Mouse (Mus musculus) neural tube, embryonic 11.5 days (tissue): ENCODE results near the gene Tmem45a2. TPM values are rescaled to one million over a fixed set of nuclear protein-coding genes. Genes with fewer than 3 reads are reported as not detected.

ENCODE experiments used
- ATAC-seq: fragments of 200-750 bp; cut with Nextera tagmentation; 2 replicates; pipeline ENCODE4 v1.8.0; 2017; ENCODE audit warnings: moderate number of reproducible peaks, mild to moderate bottlenecking, moderate TSS enrichment, moderate library complexity; ENCODE audit not compliant: insufficient read depth, low FRiP score, low TSS enrichment
- DNase-seq: peaks from one replicate; pipeline ENCODE4 v3.0.0-alpha.2; 2015; ENCODE audit warnings: low spot score
- H3K27ac ChIP-seq: fragments of 300-500 bp; sonication (generic); 2 replicates; pipeline ENCODE4 v1.5.1; 2014; ENCODE audit warnings: low read depth, mild to moderate bottlenecking, low read length
- H3K27me3 ChIP-seq: fragments of 300-500 bp; sonication (generic); 2 replicates; pipeline ENCODE4 v1.6.1; 2014; ENCODE audit warnings: mild to moderate bottlenecking, low read length, mixed read lengths; ENCODE audit not compliant: control insufficient read depth, insufficient read depth
- H3K36me3 ChIP-seq: fragments of 300-500 bp; sonication (generic); 2 replicates; pipeline ENCODE4 v1.6.1; 2014; ENCODE audit warnings: mild to moderate bottlenecking, low read length, moderate library complexity, mixed read lengths; ENCODE audit not compliant: control insufficient read depth, insufficient read depth
- H3K4me1 ChIP-seq: fragments of 300-500 bp; sonication (generic); 2 replicates; pipeline ENCODE4 v1.6.1; 2014; ENCODE audit warnings: low read length, mixed read lengths; ENCODE audit not compliant: control insufficient read depth, insufficient read depth
- H3K4me2 ChIP-seq: fragments of 300-500 bp; sonication (generic); 2 replicates; pipeline ENCODE4 v1.6.1; 2014; ENCODE audit warnings: low read depth, mild to moderate bottlenecking, moderate library complexity
- H3K4me3 ChIP-seq: fragments of 300-500 bp; sonication (generic); 2 replicates; pipeline ENCODE4 v1.5.1; 2014; ENCODE audit warnings: low read depth, low read length
- H3K9ac ChIP-seq: fragments of 300-500 bp; sonication (generic); 2 replicates; pipeline ENCODE4 v1.6.1; 2014; ENCODE audit warnings: mild to moderate bottlenecking, low read length
- H3K9me3 ChIP-seq: fragments of 300-500 bp; sonication (generic); 2 replicates; pipeline ENCODE4 v1.6.1; 2016; ENCODE audit warnings: low read length; ENCODE audit not compliant: control insufficient read depth
- WGBS: fragments of 180-500 bp; shearing (Covaris S2); extraction: QIAGEN DNeasy Blood & Tissue Kit; methylation state at CpG from one replicate; pipeline ENCODE4 v1.1.7; 2014; 5-methylcytosine and 5-hydroxymethylcytosine counted together
- polyA plus RNA-seq: library from polyadenylated mRNA; unstranded; fragments of >200 nt; fragmentation: Nextera tagmentation; extraction: Ambion mirVana; gene quantifications from 2 replicates; pipeline ENCODE4 v1.2.1, GENCODE M21; 2014

Tmem45a2 gene
- not detected in 2 replicates for polyA plus RNA-seq

DNA sequence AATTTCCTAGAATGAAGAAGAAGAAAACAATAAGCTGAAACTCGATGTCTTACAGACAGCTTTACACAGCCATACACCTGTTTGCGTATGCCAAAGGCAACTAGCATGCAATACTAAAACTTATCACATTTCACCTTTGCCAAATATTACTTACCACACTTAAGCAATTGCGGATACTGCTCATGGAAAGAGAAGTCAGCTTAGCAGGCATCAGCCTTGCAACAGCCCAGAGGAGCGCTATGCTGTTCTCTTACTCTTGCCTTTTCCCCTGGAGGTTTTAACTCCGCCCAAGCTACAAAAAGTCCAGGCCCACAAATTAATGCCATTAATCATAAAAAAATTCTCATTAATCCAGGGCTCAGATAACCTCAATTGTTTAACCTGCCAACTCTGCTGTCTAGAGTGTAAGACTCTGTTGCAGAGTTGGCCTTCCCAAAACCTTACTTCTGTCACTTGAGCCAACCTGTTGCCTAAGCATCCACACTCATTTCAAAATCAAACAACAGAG lies at the start of gene Tmem45a2:
Gene Tmem45a2 (minus strand): TSS at position 241 of the 508 bp plus-strand sequence.
- Histone ChIP-seq H3K4me3 (no peak within 1 kb of the TSS), H3K4me1 (no peaks in the 10 kb centered on the region), H3K27me3 (no peaks in the 10 kb centered on the region), H3K9ac (no peak within 1 kb of the TSS), H3K9me3 (no peaks in the 10 kb centered on the region), H3K27ac (no peak within 1 kb of the TSS), H3K36me3 (no peaks in the 10 kb centered on the region), H3K4me2 (no peak within 1 kb of the TSS)
- 94% methylated on average over 5 of the region's 5 CpGs for WGBS
- DNase-seq: no peak
- ATAC-seq: no peak

DNA sequence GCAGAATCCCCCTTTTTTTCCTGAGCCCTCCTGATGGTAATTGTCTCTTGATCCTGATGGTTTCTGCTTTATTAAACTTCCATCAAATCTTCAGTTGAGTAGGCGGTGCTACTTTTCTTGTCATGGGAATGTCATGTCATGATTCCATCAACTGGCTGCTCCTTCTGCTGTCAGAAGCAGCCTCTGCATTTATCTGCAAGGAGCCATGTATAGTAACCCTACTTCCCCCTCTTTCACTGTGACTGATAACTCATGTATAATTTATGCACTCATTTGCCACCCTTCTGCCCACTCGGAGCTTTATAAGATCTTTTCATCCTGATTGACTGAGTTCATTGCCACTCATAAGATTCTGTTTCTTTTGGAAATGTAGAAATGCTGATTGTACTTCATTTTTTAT lies 46.4 kb upstream of the Tmem45a2 start:
- Histone ChIP-seq H3K36me3 (no peaks in the 10 kb centered on the region), H3K4me3 (no peak overlapping the region), H3K27me3 (no peaks in the 10 kb centered on the region), H3K4me1 (peaks cover 1% of the 10 kb centered on the region; the same call in 1 of the 2 replicates), H3K4me2 (no peak overlapping the region), H3K9ac (no peak overlapping the region), H3K27ac (no peak overlapping the region), H3K9me3 (no peaks in the 10 kb centered on the region)
- no peak for ATAC-seq
- WGBS: 86% methylated on average over 2 of the region's 2 CpGs
- DNase-seq: no peak

DNA sequence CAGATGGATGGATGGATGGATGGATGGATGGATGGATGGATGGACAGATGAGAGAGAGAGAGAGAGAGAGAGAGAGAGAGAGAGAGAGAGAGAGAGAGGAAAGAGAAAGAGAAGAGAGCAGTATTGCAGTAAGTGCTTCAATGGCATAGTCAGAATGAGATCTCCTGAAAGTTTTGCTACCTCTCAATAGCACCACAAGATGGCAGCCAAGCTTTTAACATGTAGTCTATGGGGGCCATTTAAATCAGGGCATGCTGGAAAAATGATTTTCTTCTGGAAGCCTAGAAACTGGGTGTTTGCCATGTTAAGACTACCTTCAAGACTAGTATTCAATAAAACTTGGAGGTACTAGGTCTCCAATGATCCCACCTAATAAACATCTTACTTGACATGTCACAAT lies 44.9 kb upstream of the Tmem45a2 start:
- no peaks in the 10 kb centered on the region for H3K36me3 ChIP-seq
- no peak overlapping the region for H3K9ac ChIP-seq
- H3K4me2 ChIP-seq: no peak overlapping the region
- no peak overlapping the region for H3K27ac ChIP-seq
- no peaks in the 10 kb centered on the region for H3K27me3 ChIP-seq
- no peak overlapping the region for H3K4me3 ChIP-seq
- DNase-seq: no peak
- H3K9me3 ChIP-seq: no peaks in the 10 kb centered on the region
- ATAC-seq: no peak
- no peaks in the 10 kb centered on the region for H3K4me1 ChIP-seq

DNA sequence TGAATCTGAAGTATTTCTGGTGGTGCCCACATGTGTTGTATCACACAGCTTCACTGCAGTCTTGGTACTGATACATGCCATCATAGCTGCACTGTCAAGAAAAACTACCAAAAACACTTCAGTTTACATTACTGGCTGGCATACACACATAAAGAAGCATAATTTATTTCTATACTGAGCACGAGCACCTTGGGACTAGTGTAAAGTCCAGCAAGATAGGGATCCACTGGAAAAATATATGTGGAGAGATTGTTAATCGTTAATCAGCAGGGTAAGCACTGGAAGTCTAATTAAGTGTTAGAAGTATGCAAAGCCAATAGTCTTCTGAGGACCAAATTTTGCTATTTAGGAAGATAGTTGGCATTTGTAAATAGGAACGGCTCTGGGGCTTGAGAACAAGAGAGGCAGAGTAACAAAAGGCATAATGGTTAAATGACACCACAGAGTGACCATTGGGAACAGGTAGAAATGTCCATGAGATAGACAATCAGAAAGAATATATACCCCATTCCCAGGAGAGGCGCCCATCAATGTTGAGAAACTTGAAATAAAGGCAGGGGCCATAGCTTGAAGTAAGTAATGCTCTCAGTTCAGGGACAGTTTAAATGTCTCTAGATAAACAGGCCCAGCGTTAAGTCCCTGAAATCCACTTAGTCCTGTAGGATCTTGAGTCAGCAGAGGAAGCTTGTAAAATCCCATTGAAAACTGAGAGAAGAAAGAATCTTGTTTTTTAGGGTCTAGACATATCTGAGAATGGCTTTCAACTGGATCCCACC lies 35.2 kb upstream of the Tmem45a2 start:
- DNase-seq (no peak), ATAC-seq (no peak)
- Histone ChIP-seq H3K9me3 (no peaks in the 10 kb centered on the region), H3K4me2 (no peak overlapping the region), H3K4me1 (no peaks in the 10 kb centered on the region), H3K27ac (no peak overlapping the region), H3K9ac (no peak overlapping the region), H3K36me3 (no peaks in the 10 kb centered on the region), H3K4me3 (no peak overlapping the region), H3K27me3 (no peaks in the 10 kb centered on the region)
- 76% methylated on average over 5 of the region's 5 CpGs for WGBS

DNA sequence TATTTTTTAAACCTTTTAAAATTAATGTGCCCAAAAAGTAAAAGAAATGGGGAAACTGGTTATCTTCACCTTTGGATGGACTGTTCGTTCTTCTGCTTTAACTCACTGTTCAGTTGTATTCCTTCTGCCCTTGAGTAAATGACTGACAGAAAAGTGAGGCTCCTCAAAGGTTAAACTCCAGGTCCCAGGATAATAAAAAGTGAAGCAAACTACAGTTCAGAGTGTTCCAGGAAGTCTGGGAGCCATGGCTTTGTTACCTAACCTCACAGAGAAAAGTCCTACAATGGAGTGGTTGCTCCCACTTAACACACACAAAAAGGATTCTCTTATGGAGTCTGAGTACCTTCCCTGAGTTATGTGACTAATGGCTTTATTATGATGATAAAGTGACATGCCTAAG lies 30.0 kb upstream of the Tmem45a2 start:
- no peak for DNase-seq
- H3K9me3 ChIP-seq: no peaks in the 10 kb centered on the region
- no peak overlapping the region for H3K27ac ChIP-seq
- no peaks in the 10 kb centered on the region for H3K36me3 ChIP-seq
- H3K9ac ChIP-seq: no peak overlapping the region
- no peaks in the 10 kb centered on the region for H3K27me3 ChIP-seq
- H3K4me1 ChIP-seq: no peaks in the 10 kb centered on the region
- no peak overlapping the region for H3K4me3 ChIP-seq
- H3K4me2 ChIP-seq: no peak overlapping the region
- no peak for ATAC-seq
- WGBS: 81% methylated on average over 1 of the region's 1 CpGs

DNA sequence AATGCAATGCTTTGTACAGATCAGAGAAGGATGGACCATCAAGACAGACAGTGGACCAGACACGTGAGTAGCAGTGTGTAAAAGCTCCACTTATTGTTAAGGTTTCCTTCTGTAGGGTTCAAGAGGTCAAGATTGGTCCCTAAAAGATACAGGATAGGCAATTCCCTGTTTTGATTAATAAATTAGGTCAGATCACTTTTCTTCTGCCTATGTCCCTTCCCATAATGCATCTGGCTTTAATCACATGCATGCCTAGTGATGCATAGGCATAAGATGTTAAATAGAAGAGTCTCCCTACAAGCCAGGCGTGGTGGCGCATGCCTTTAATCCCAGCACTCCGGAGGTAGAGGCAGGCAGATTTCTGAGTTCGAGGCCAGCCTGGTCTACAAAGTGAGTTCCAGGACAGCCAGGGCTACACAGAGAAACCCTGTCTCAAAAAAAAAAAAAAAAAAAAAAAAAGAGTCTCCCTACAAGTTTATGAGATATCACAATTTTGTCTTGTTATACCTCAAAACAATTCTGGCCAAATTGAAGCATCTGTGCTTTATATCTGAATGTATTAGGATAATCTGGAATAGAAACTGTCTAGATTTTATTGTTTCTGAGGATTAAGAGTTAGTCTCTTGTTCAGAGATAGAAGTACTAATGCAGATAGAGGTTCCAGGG lies 28.5 kb upstream of the Tmem45a2 start:
- Histone ChIP-seq H3K27me3 (no peaks in the 10 kb centered on the region), H3K4me2 (no peak overlapping the region), H3K9me3 (no peaks in the 10 kb centered on the region), H3K36me3 (no peaks in the 10 kb centered on the region), H3K27ac (no peak overlapping the region), H3K4me3 (no peak overlapping the region), H3K9ac (no peak overlapping the region), H3K4me1 (no peaks in the 10 kb centered on the region)
- DNase-seq (no peak), ATAC-seq (no peak)
- 88% methylated on average over 5 of the region's 5 CpGs for WGBS

DNA sequence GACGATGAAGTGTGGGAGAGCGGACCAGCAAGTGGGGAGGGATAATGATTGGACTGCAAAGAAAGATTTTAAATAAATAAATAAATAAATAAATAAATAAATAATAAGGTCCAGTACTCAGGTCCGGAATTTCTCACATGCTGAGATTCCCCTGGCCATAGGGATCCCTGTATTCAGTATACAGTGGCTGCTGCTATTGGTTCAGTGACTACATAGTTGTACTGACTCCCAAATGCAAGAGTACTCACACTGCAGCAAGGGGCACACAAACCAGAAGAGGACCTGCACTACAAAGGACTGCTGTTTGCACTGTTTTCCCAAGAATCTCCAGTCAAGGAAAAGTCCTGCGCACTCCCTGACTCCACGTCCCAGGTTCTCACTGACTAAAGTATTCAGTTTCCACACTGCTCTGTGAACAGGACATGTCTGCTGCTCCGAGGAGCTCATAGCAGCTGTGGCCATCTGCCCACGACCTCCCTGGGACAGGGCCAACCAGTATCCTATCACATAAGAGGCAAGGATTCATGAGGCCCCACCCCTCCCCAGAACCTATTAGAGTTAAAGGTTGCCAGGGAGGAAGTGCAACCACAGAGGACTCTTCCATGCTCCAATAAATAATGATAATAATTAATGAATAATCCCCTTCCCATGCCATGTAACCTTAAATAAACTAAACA lies 27.4 kb upstream of the Tmem45a2 start:
- WGBS: 68% methylated on average over 7 of the region's 7 CpGs
- H3K27ac ChIP-seq: no peak overlapping the region

DNA sequence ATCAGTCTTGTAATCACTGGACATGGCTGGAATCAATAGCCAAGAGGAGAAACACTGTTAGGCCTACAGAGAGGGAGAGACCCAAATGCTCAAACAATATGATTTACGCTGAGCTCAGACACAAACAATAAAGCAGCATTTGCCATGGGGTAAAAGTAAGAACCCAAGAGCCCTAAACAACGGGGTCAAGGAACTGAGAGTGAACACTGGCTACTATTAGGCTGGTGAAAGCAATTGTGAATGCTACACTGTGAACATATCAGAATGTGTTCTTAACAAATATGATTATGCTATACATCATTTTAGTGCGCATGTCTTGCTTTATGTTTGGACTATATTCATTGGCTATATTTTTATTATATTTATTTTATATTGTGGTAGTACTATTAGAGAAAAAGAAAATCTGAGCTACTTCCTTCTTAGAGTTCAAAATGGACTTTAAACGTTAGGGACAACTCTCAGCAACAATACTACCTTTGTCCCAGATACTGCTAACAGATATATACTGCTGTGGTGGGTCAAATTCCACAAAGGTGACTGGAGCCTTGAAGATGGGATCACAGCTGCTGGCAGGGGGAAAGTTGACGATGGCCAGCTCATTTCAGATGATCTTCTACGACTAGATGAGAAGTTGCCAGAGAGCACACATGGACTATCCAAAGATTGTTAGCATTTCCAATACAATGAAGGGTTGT lies 21.9 kb upstream of the Tmem45a2 start:
- Histone ChIP-seq H3K4me3 (no peak overlapping the region), H3K27me3 (no peaks in the 10 kb centered on the region), H3K27ac (no peak overlapping the region), H3K36me3 (no peaks in the 10 kb centered on the region), H3K9me3 (no peaks in the 10 kb centered on the region), H3K9ac (no peak overlapping the region), H3K4me1 (no peaks in the 10 kb centered on the region), H3K4me2 (no peak overlapping the region)
- ATAC-seq: no peak
- no peak for DNase-seq
- 68% methylated on average over 6 of the region's 6 CpGs for WGBS

More for the DNA sequence above, 27.4 kb upstream of the Tmem45a2 start:
- Histone ChIP-seq H3K4me2 (no peak overlapping the region), H3K4me1 (no peaks in the 10 kb centered on the region), H3K36me3 (no peaks in the 10 kb centered on the region), H3K9me3 (no peaks in the 10 kb centered on the region), H3K9ac (no peak overlapping the region), H3K4me3 (no peak overlapping the region), H3K27me3 (no peaks in the 10 kb centered on the region)
- DNase-seq: no peak
- no peak for ATAC-seq
